In the genomic region with DNA sequence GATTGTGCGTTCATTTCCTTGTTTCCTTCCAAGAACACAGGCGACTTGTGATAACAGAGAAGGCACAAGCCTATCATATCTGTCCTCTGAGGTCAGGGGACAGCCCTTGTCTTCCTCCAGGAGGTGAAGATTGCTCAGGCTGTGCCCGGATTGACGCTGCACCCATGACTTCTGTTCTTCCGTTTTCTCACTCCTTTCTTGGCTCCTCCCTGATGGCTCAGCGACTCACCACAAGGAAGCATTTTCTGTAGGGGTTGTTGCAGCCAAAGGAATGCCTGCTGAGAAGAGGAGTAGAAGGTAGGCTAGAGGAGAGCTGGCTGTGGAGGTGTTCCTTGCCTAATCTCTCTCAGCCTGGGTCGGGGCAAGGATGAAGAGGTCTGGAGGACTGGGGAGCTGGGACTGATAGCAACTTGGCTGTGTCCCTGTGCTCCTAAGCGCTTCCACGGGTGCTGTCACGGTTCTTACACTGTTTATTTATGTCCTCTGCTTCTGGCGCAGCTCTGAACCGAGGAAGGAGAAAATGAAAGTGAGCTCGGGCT, we compare ENCODE assay signal across 8 mouse cellular contexts. TPM values are rescaled to one million over a fixed set of nuclear protein-coding genes. Genes with fewer than 3 reads are reported as not detected.
A peak's percentile ranks its signal among the peaks of the same experiment; 100 is the strongest.
DNase-seq lines count a peak whose midpoint lies in the region; ATAC-seq and TF ChIP-seq lines count a peak whose summit lies in the region.

No protein-coding gene starts in this region.

- H3K27me3 ChIP-seq in midbrain, embryonic 12.5 days, result no peaks in the 10 kb centered on the region
- H3K27me3 ChIP-seq in midbrain, embryonic 11.5 days (ENCODE audit: control insufficient read depth, insufficient read depth, low read length), result no peaks in the 10 kb centered on the region
- no peaks in the 10 kb centered on the region; the same call in 1 of the 2 replicates for H3K27me3 ChIP-seq in heart, embryonic 13.5 days (replicated peaks)
- H3K27me3 ChIP-seq in midbrain, embryonic 14.5 days (ENCODE audit: control insufficient read depth, insufficient read depth, low read length), result no peaks in the 10 kb centered on the region

- no peak overlapping the region for H3K4me3 ChIP-seq in midbrain, embryonic 12.5 days
- H3K4me3 ChIP-seq in midbrain, embryonic 11.5 days (ENCODE audit: low read depth, low read length), result no peak overlapping the region
- peak overlapping the region; percentile 85 for H3K4me3 ChIP-seq in bone marrow macrophage, adult 2 months (ENCODE audit: insufficient read depth, low read length)
- peak overlapping the region; percentile 52 for H3K4me3 ChIP-seq in heart, embryonic 13.5 days
- no peak overlapping the region for H3K4me3 ChIP-seq in midbrain, embryonic 14.5 days (replicated peaks; ENCODE audit: low read depth, low read length)

- 66% methylated on average over 13 of the region's 13 CpGs for WGBS in midbrain, embryonic 12.5 days
- WGBS in midbrain, embryonic 11.5 days, result 65% methylated on average over 13 of the region's 13 CpGs
- WGBS in heart, embryonic 13.5 days, result 12% methylated on average over 13 of the region's 13 CpGs
- 53% methylated on average over 13 of the region's 13 CpGs for WGBS in midbrain, embryonic 14.5 days

- H3K9ac ChIP-seq in midbrain, embryonic 12.5 days (replicated peaks), result no peak overlapping the region; the same call in 1 of the 2 replicates
- H3K9ac ChIP-seq in midbrain, embryonic 11.5 days (ENCODE audit: low read length), result no peak overlapping the region
- H3K9ac ChIP-seq in heart, embryonic 13.5 days, result peak overlapping the region; percentile 78
- H3K9ac ChIP-seq in midbrain, embryonic 14.5 days (replicated peaks; ENCODE audit: low read length), result peak overlapping the region; percentile 38; the same call in 1 of the 2 replicates

- H3K4me1 ChIP-seq in midbrain, embryonic 12.5 days, result peaks cover 32% of the 10 kb centered on the region
- H3K4me1 ChIP-seq in midbrain, embryonic 11.5 days (ENCODE audit: control insufficient read depth, insufficient read depth, low read length), result peaks cover 5% of the 10 kb centered on the region
- peaks cover 41% of the 10 kb centered on the region for H3K4me1 ChIP-seq in bone marrow macrophage, adult 2 months (ENCODE audit: control insufficient read depth, insufficient read depth, low read length)
- peaks cover 49% of the 10 kb centered on the region for H3K4me1 ChIP-seq in heart, embryonic 13.5 days
- H3K4me1 ChIP-seq in midbrain, embryonic 14.5 days (ENCODE audit: control insufficient read depth, insufficient read depth, low read length), result peaks cover 31% of the 10 kb centered on the region

- no peak for TF ChIP-seq CTCF in bone marrow macrophage, adult 2 months (IDR thresholded peaks at IDR 0.05; ENCODE audit: low read depth, low read length)

- DNase-seq in midbrain, embryonic 11.5 days (ENCODE audit: low spot score, missing footprints), result no peak
- peak; percentile 23 to 42 for DNase-seq in kidney, postnatal 36 days
- no peak for DNase-seq in midbrain, embryonic 14.5 days
- peak; percentile 56 for DNase-seq in thymus, postnatal 14 days
- DNase-seq in cerebellum, postnatal 25 days, result no peak

- no peak for TF ChIP-seq POLR2A in bone marrow macrophage, adult 2 months (IDR thresholded peaks at IDR 0.05; ENCODE audit: borderline replicate concordance, low read depth, low read length)

- peak overlapping the region; percentile 29 for H3K4me2 ChIP-seq in midbrain, embryonic 12.5 days (replicated peaks)
- no peak overlapping the region for H3K4me2 ChIP-seq in midbrain, embryonic 11.5 days
- H3K4me2 ChIP-seq in heart, embryonic 13.5 days, result peak overlapping the region; percentile 74
- peak overlapping the region; percentile 43 for H3K4me2 ChIP-seq in midbrain, embryonic 14.5 days (ENCODE audit: low read length)

- ATAC-seq in midbrain, embryonic 12.5 days (ENCODE audit: low FRiP score, low read depth), result no peak
- ATAC-seq in midbrain, embryonic 11.5 days (ENCODE audit: low FRiP score), result no peak
- ATAC-seq in heart, embryonic 13.5 days (ENCODE audit: extremely low read depth, insufficient number of reproducible peaks, low FRiP score, low TSS enrichment), result no peak
- no peak for ATAC-seq in midbrain, embryonic 14.5 days (ENCODE audit: low FRiP score, low TSS enrichment)

- peaks cover 29% of the 10 kb centered on the region for H3K36me3 ChIP-seq in midbrain, embryonic 12.5 days
- no peaks in the 10 kb centered on the region; the same call in 1 of the 2 replicates for H3K36me3 ChIP-seq in midbrain, embryonic 11.5 days (ENCODE audit: control insufficient read depth, insufficient read depth, low read length)
- H3K36me3 ChIP-seq in heart, embryonic 13.5 days, result peaks cover 10% of the 10 kb centered on the region; the same call in 1 of the 2 replicates
- peaks cover 26% of the 10 kb centered on the region; the same call in 1 of the 2 replicates for H3K36me3 ChIP-seq in midbrain, embryonic 14.5 days (ENCODE audit: control insufficient read depth, insufficient read depth, low read length)

- no peak overlapping the region for H3K27ac ChIP-seq in midbrain, embryonic 12.5 days (replicated peaks)
- no peak overlapping the region for H3K27ac ChIP-seq in midbrain, embryonic 11.5 days (ENCODE audit: low read depth, low read length)
- H3K27ac ChIP-seq in bone marrow macrophage, adult 2 months (ENCODE audit: insufficient read depth, low read depth, low read length), result peak overlapping the region; percentile 93
- H3K27ac ChIP-seq in heart, embryonic 13.5 days (replicated peaks), result peak overlapping the region; percentile 81
- peak overlapping the region; percentile 16; the same call in 1 of the 2 replicates for H3K27ac ChIP-seq in midbrain, embryonic 14.5 days (replicated peaks; ENCODE audit: low read depth, low read length)

- H3K9me3 ChIP-seq in midbrain, embryonic 12.5 days, result no peaks in the 10 kb centered on the region
- no peaks in the 10 kb centered on the region for H3K9me3 ChIP-seq in midbrain, embryonic 11.5 days (ENCODE audit: control insufficient read depth, low read length)
- no peaks in the 10 kb centered on the region for H3K9me3 ChIP-seq in heart, embryonic 13.5 days
- no peaks in the 10 kb centered on the region for H3K9me3 ChIP-seq in midbrain, embryonic 14.5 days (ENCODE audit: control insufficient read depth, low read length)

RNA-seq across cellular contexts. Expression of gene Rnasel, which starts 2.6 kb away (rescaled TPM):
- polyA plus RNA-seq in midbrain, embryonic 12.5 days (2016; fragmentation: Nextera tagmentation; extraction: Ambion mirVana), result 42.1 and 42.9 TPM in 2 replicates
- 27.5 and 28.3 TPM in 2 replicates for polyA plus RNA-seq in midbrain, embryonic 11.5 days (2014; fragmentation: Nextera tagmentation; extraction: Ambion mirVana)
- 103 and 119 TPM in 2 replicates for polyA plus RNA-seq in bone marrow macrophage, adult 2 months (2012; ENCODE audit: insufficient read depth, insufficient read length, missing spikeins)
- 13.9 and 17.3 TPM in 2 replicates for polyA plus RNA-seq in heart, embryonic 13.5 days (2015; fragmentation: Nextera tagmentation; extraction: Ambion mirVana)
- polyA plus RNA-seq in midbrain, embryonic 14.5 days (2014; fragmentation: Nextera tagmentation; extraction: Ambion mirVana), result 37.8 and 55.6 TPM in 2 replicates

RNA-seq across cellular contexts. Expression of gene Rgs16, which starts 11.7 kb away (rescaled TPM):
- polyA plus RNA-seq in midbrain, embryonic 12.5 days (2016; fragmentation: Nextera tagmentation; extraction: Ambion mirVana), result 46.3 and 53.3 TPM in 2 replicates
- polyA plus RNA-seq in midbrain, embryonic 11.5 days (2014; fragmentation: Nextera tagmentation; extraction: Ambion mirVana), result 20.3 and 21.6 TPM in 2 replicates
- polyA plus RNA-seq in bone marrow macrophage, adult 2 months (2012; ENCODE audit: insufficient read depth, insufficient read length, missing spikeins), result 0.23 and 0.35 TPM in 2 replicates
- polyA plus RNA-seq in heart, embryonic 13.5 days (2015; fragmentation: Nextera tagmentation; extraction: Ambion mirVana), result 5.7 and 6.8 TPM in 2 replicates
- polyA plus RNA-seq in midbrain, embryonic 14.5 days (2014; fragmentation: Nextera tagmentation; extraction: Ambion mirVana), result 8.1 and 12.0 TPM in 2 replicates

Comparison
In these comparisons a context has a peak if more than half of its experiments do, and no peak if none do; other contexts are left out.
1. H3K27ac ChIP-seq: peak in bone marrow macrophage, adult 2 months (single experiment), heart, embryonic 13.5 days (single experiment) and midbrain, embryonic 14.5 days (single experiment); none in midbrain, embryonic 12.5 days (single experiment) and midbrain, embryonic 11.5 days (single experiment).
2. H3K9ac ChIP-seq: peak in heart, embryonic 13.5 days (single experiment) and midbrain, embryonic 14.5 days (single experiment); none in midbrain, embryonic 12.5 days (single experiment) and midbrain, embryonic 11.5 days (single experiment).
3. H3K4me3 ChIP-seq: peak in bone marrow macrophage, adult 2 months (single experiment) and heart, embryonic 13.5 days (single experiment); none in midbrain, embryonic 12.5 days (single experiment), midbrain, embryonic 11.5 days (single experiment) and midbrain, embryonic 14.5 days (single experiment).
4. DNase-seq: peak in kidney, postnatal 36 days (2 of 2) and thymus, postnatal 14 days (single experiment); none in midbrain, embryonic 11.5 days (single experiment), midbrain, embryonic 14.5 days (single experiment) and cerebellum, postnatal 25 days (0 of 2).